Mouse (Mus musculus): ENCODE data around the gene Tex9.

DNA sequence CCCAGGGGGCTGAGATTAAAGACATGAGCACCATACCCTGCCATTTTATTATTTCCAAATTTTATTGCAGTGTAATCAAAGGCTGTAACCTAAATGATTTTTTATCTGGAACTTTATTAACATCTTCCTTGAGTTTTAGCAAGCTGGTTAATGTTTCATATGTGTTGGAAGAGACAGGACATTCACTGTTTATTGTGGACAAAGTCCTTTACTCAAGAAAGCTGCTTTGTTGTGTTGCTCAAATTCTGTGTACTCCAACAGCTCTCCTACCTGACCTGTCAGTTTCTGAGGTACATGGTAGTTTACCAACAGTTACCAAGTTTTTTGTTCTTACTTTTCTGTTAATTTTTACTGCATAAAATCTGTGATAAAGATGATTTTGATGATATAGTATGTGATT, 23.4 kb upstream of the Tex9 start:
- no peak for TF ChIP-seq CHD2 (IDR thresholded peaks at IDR 0.05; ENCODE audit: low read depth, low read length)
- TF ChIP-seq ZNF384 (IDR thresholded peaks at IDR 0.05; ENCODE audit: low read depth, low read length): no peak
- no peak for TF ChIP-seq MAFK (IDR thresholded peaks at IDR 0.05; ENCODE audit: insufficient read depth, low read depth, low read length)

Data from ES-E14 (cell line).